Mouse (Mus musculus): ENCODE measurements around the gene Samd3. TPM values are rescaled to one million over a fixed set of nuclear protein-coding genes. Genes with fewer than 3 reads are reported as not detected.

The Samd3 gene
- total RNA-seq (2014; rRNA removed) (0.07 and 0.28 TPM in 2 replicates), polyA plus RNA-seq (2012; rRNA removed) (0.05 and 0.07 TPM in 2 replicates)

- Histone ChIP-seq H3K27ac (replicated peaks; ENCODE audit: insufficient read depth, low read depth, low read length) (no peak within 1 kb of the TSS), H3K36me3 (ENCODE audit: control insufficient read depth, insufficient read depth, low read length) (no peaks in the 10 kb centered on the region), H3K4me3 (ENCODE audit: insufficient read depth, low read depth, low read length) (no peak within 1 kb of the TSS), H3K9ac (ENCODE audit: low read depth, low read length) (no peak within 1 kb of the TSS), H3K79me2 (ENCODE audit: control insufficient read depth, insufficient read depth, low read length) (no peaks in the 10 kb centered on the region), H3K27me3 (ENCODE audit: control insufficient read depth, insufficient read depth, low read length) (no peaks in the 10 kb centered on the region), H3K4me1 (ENCODE audit: control insufficient read depth, insufficient read depth, low read length) (no peaks in the 10 kb centered on the region)
- no peak for TF ChIP-seq POLR2A (IDR thresholded peaks at IDR 0.05; ENCODE audit: extremely low read depth, insufficient read depth, low read length)
- no peak for TF ChIP-seq CTCF (IDR thresholded peaks at IDR 0.05; ENCODE audit: low read depth, low read length)
- DNase-seq (ENCODE audit: extremely low read depth, low read depth, low spot score), result peak; percentile 8
- WGBS, result 39% methylated on average over 4 of the region's 4 CpGs
Observed at GRCm38 (mm10) chr10:26229488-26229887, at the start of gene Samd3. TSS of gene Samd3 (plus strand) at chr10:26229707.

- Histone ChIP-seq H3K4me3 (ENCODE audit: insufficient read depth, low read depth, low read length) (no peak overlapping the region), H3K27me3 (ENCODE audit: control insufficient read depth, insufficient read depth, low read length) (no peaks in the 10 kb centered on the region), H3K4me1 (ENCODE audit: control insufficient read depth, insufficient read depth, low read length) (no peaks in the 10 kb centered on the region), H3K27ac (replicated peaks; ENCODE audit: insufficient read depth, low read depth, low read length) (no peak overlapping the region), H3K9ac (ENCODE audit: low read depth, low read length) (no peak overlapping the region), H3K79me2 (ENCODE audit: control insufficient read depth, insufficient read depth, low read length) (no peaks in the 10 kb centered on the region), H3K36me3 (ENCODE audit: control insufficient read depth, insufficient read depth, low read length) (no peaks in the 10 kb centered on the region)
- TF ChIP-seq POLR2A (IDR thresholded peaks at IDR 0.05; ENCODE audit: extremely low read depth, insufficient read depth, low read length) (no peak), CTCF (IDR thresholded peaks at IDR 0.05; ENCODE audit: low read depth, low read length) (no peak)
- DNase-seq (ENCODE audit: extremely low read depth, low read depth, low spot score), result no peak
- WGBS, result 86% methylated on average over 5 of the region's 5 CpGs
Observed at GRCm38 (mm10) chr10:26185289-26185688, 44.2 kb upstream of the Samd3 start.

GRCm38 (mm10) chr10:26190811-26191210, 38.7 kb upstream of the Samd3 start:
- no peak overlapping the region for H3K4me3 ChIP-seq (ENCODE audit: insufficient read depth, low read depth, low read length)
- TF ChIP-seq POLR2A (IDR thresholded peaks at IDR 0.05; ENCODE audit: extremely low read depth, insufficient read depth, low read length), result no peak
- TF ChIP-seq CTCF (IDR thresholded peaks at IDR 0.05; ENCODE audit: low read depth, low read length), result no peak
- no peaks in the 10 kb centered on the region for H3K27me3 ChIP-seq (ENCODE audit: control insufficient read depth, insufficient read depth, low read length)
- no peak for DNase-seq (ENCODE audit: extremely low read depth, low read depth, low spot score)
- no peaks in the 10 kb centered on the region for H3K36me3 ChIP-seq (ENCODE audit: control insufficient read depth, insufficient read depth, low read length)
- H3K9ac ChIP-seq (ENCODE audit: low read depth, low read length), result no peak overlapping the region
- no peaks in the 10 kb centered on the region for H3K4me1 ChIP-seq (ENCODE audit: control insufficient read depth, insufficient read depth, low read length)
- no peak overlapping the region for H3K27ac ChIP-seq (replicated peaks; ENCODE audit: insufficient read depth, low read depth, low read length)
- no peaks in the 10 kb centered on the region for H3K79me2 ChIP-seq (ENCODE audit: control insufficient read depth, insufficient read depth, low read length)

- WGBS, result 77% methylated on average over 1 of the region's 1 CpGs
- Histone ChIP-seq H3K4me1 (ENCODE audit: control insufficient read depth, insufficient read depth, low read length) (no peaks in the 10 kb centered on the region), H3K27ac (replicated peaks; ENCODE audit: insufficient read depth, low read depth, low read length) (no peak overlapping the region), H3K4me3 (ENCODE audit: insufficient read depth, low read depth, low read length) (no peak overlapping the region), H3K79me2 (ENCODE audit: control insufficient read depth, insufficient read depth, low read length) (no peaks in the 10 kb centered on the region), H3K9ac (ENCODE audit: low read depth, low read length) (no peak overlapping the region), H3K27me3 (ENCODE audit: control insufficient read depth, insufficient read depth, low read length) (no peaks in the 10 kb centered on the region), H3K36me3 (ENCODE audit: control insufficient read depth, insufficient read depth, low read length) (no peaks in the 10 kb centered on the region)
- DNase-seq (ENCODE audit: extremely low read depth, low read depth, low spot score), result no peak
- TF ChIP-seq CTCF (IDR thresholded peaks at IDR 0.05; ENCODE audit: low read depth, low read length), result no peak
- no peak for TF ChIP-seq POLR2A (IDR thresholded peaks at IDR 0.05; ENCODE audit: extremely low read depth, insufficient read depth, low read length)
Observed at GRCm38 (mm10) chr10:26194892-26195291, 34.6 kb upstream of the Samd3 start.

- Histone ChIP-seq H3K27me3 (ENCODE audit: control insufficient read depth, insufficient read depth, low read length) (no peaks in the 10 kb centered on the region), H3K36me3 (ENCODE audit: control insufficient read depth, insufficient read depth, low read length) (no peaks in the 10 kb centered on the region), H3K4me3 (ENCODE audit: insufficient read depth, low read depth, low read length) (no peak overlapping the region), H3K27ac (replicated peaks; ENCODE audit: insufficient read depth, low read depth, low read length) (no peak overlapping the region), H3K4me1 (ENCODE audit: control insufficient read depth, insufficient read depth, low read length) (no peaks in the 10 kb centered on the region), H3K9ac (ENCODE audit: low read depth, low read length) (no peak overlapping the region), H3K79me2 (ENCODE audit: control insufficient read depth, insufficient read depth, low read length) (no peaks in the 10 kb centered on the region)
- DNase-seq (ENCODE audit: extremely low read depth, low read depth, low spot score), result no peak
- WGBS, result 88% methylated on average over 9 of the region's 9 CpGs
- no peak for TF ChIP-seq CTCF (IDR thresholded peaks at IDR 0.05; ENCODE audit: low read depth, low read length)
- TF ChIP-seq POLR2A (IDR thresholded peaks at IDR 0.05; ENCODE audit: extremely low read depth, insufficient read depth, low read length), result no peak
Observed at GRCm38 (mm10) chr10:26202708-26203368, 26.7 kb upstream of the Samd3 start.

- no peaks in the 10 kb centered on the region for H3K4me1 ChIP-seq (ENCODE audit: control insufficient read depth, insufficient read depth, low read length)
- 81% methylated on average over 4 of the region's 4 CpGs for WGBS
- no peak for TF ChIP-seq CTCF (IDR thresholded peaks at IDR 0.05; ENCODE audit: low read depth, low read length)
- no peak for TF ChIP-seq POLR2A (IDR thresholded peaks at IDR 0.05; ENCODE audit: extremely low read depth, insufficient read depth, low read length)
- no peak for DNase-seq (ENCODE audit: extremely low read depth, low read depth, low spot score)
- no peaks in the 10 kb centered on the region for H3K79me2 ChIP-seq (ENCODE audit: control insufficient read depth, insufficient read depth, low read length)
- H3K36me3 ChIP-seq (ENCODE audit: control insufficient read depth, insufficient read depth, low read length), result no peaks in the 10 kb centered on the region
- no peak overlapping the region for H3K9ac ChIP-seq (ENCODE audit: low read depth, low read length)
- no peak overlapping the region for H3K4me3 ChIP-seq (ENCODE audit: insufficient read depth, low read depth, low read length)
- H3K27ac ChIP-seq (replicated peaks; ENCODE audit: insufficient read depth, low read depth, low read length), result no peak overlapping the region
- no peaks in the 10 kb centered on the region for H3K27me3 ChIP-seq (ENCODE audit: control insufficient read depth, insufficient read depth, low read length)
Observed at GRCm38 (mm10) chr10:26220729-26221128, 8.8 kb upstream of the Samd3 start.

Measured in liver, adult 2 months (tissue).